Mouse (Mus musculus) right cerebral cortex, postnatal 4 days (tissue): ENCODE results near the gene Gnb1l.

Experiments
- DNase-seq: peaks from one replicate; pipeline ENCODE4 v3.0.0-alpha.2; 2022

The Gnb1l gene

DNA sequence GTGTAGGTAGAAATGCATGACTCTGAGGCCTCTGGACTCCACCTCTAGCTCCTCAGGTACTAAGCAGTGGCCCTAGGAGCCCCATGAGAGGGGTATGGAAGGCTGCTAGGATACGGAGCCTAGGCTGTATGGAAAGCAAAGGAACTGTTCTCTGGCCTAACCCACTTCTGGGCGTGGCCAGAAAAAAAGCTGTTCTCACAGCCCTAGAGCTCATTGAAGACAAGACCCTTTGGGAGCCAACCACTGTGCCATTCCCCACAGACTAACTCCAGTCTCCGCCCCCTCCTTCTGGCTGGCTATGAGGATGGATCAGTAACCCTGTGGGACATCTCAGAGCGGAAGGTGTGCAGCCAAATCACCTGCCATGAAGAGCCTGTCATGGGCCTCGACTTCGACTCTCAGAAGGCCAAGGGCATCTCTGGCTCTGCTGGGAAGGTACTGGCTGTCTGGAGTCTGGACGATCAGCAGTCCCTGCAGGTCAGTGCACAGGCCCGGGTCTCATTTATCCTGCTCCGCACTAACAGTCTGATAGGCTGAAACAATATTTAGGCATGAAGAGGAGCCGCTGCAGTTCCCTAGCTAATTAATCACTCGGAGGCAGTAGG, 53.7 kb downstream of the Gnb1l start:
- no peak for DNase-seq

DNA sequence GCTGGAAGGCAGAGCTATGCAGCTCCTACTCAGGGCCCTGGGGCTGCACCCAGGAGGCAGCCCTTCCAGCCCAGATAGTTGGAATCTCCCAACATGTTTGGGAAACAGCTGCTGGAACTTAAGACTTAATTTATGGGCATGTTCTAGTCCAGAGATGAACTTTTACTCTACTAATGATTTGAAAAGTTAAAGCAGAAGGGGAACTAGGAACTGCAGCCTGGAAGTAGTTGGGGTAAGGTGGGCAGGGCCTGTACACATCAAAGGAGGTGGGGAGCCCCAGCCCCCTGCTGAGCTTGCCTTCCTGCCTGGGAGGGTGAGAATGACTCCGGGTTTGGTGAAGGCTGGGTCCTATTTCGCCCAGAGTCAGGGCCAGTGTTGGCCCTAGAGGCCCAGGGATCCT, 56.2 kb downstream of the Gnb1l start:
- DNase-seq: no peak

DNA sequence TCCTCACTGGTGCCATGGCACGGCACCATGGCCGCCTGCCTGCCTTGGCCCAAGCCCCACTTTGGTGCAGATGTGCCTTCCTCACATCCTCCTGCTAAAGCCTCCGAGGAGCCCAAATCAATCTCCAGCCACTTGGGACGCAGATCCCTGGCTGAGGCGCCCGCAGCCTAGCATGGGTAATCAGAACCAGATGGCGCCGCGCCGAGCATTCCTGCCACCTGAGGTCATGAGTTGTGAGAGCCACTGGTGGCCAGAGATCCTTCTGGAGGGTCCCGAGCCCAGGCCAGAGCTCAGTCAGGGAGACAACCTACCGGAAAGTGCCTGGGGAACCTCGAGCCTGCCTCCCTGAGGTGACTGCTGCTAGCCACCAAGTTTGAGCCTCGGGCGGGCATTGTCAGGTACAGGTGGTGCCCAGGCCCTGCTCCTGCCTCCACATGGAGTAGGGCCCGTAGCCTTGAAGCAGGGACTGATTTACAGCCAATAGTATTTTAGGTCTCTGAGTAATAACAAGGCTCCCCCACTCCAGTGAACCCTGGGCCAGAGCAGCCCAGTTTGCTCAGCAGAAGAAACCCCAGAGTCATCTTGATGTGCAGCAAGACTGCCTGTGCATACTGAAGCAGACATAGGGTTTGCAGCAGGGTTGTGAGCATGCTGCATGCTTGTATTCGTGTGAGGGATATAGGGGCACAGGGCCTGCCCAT, 56.9 kb downstream of the Gnb1l start:
- DNase-seq: no peak

DNA sequence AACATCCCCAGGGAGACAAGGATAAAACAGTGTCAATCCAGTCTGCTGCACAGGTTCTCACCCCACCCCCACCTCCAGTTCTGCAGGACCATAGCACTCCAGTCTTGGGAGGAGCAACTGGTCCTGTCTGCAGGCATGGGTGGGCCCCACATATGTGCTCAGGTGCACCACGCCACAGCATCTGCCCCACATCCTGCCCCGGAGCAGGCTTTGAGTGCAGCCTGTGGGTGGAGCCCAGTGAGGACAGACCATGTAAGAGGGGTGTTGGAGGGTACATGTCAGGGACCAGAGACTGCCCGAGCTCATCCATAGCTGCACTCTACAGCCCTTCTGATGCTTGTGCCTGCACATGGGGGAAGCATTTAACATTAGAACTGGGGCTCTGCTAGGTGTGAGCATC, 57.9 kb downstream of the Gnb1l start:
- no peak for DNase-seq

DNA sequence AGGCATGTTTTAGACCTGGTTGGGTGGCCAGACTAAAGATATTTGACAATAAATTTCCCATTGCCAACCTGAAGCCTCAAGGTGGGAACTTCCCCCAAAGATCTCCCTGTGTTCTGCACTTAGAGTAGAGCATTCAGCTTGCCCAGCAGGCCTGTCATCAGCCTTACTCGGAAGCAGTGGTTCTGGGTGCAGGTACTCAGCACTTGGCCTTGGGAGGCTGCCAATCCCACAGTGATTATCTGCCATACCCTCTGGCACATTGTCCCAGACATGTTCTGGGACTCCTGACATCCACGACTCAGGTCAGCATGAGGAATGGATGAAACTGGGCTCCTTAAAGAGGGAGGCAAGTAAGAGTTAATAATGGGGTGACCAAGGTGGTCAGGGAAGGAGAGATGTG, 66.0 kb downstream of the Gnb1l start:
- no peak for DNase-seq

DNA sequence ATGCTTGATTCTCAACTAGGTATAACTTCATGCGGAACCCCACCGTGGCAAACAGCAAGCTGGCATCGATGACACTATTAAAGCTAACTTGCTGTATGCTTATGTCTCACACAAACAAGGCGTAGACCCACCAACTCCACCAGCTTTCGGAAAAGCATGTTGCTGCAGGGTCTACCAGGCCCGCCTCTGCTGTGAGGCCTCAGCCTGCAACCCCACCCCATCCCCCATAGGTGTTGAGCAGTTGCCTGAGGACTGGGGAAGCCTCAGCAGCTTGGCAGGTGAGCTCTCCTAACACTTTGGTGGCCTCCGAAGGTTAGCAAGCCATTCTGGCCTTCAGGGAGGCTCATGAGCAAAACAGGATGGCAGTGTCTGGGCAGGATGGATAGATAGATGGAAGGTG, 70.1 kb downstream of the Gnb1l start:
- no peak for DNase-seq

DNA sequence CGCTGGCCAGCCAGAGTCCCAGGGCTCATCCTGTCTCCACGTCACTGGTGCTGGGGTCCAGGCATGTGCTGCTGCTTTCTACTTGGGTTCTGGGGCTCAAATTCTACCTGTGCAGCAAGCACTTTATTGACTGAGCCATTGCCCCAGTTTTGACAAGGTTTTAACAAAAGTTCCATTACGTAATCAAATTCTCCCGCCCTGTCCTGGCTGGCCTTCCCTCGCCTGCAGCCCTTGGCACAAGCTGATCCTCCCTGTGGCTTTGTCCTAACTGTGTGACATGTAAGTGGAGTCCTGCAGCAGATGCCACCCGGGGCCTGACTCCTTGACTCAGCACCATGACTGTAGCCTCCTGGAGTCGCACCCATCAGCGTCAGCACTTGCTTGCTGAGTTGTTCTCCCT, 75.7 kb downstream of the Gnb1l start:
- no peak for DNase-seq

DNA sequence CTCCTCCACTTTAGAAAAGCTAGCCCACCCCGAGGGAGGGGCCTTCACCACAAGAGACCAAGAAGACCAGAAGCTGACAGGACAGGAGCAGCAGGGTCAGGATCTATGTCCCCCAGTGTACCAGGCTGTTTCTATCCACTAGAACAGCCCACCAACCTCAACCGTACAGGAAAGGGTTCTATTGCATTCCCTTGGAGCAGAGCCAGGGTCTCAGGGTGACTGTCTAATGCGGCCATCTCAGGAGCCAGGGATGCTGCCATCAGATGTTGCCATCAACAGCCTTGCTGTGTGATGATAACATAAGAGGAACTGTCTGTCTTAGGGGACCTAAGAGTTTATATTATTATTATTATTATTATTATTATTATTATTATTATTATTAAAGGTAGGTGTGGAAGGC, 78.6 kb downstream of the Gnb1l start:
- DNase-seq: no peak

DNA sequence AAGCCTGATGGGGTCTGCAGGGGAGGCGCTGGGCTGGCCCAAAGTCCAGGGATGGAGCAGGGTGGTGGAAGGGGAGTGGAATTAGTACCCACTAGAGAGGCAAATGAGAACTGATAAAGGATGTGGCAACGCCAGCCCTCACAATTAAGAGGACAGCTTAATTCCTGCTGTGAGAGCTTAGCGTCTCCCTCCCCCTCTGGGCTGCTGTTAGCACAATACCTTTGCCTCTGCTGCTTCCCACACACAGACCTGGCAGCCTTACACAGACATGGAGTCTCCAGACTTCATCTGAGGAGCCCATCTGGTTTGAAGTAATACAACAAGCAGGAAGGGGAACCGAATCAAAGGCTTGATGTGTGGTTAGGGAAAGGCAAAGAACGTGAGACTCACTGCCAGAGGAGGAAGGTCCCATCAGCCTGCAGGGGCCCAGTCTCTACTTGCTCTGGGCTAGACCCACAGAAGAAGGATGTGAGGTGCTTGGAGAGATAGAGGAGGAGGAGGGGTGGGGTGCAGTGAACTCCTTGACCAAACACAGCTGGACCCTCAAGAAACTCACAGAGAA, 79.2 kb downstream of the Gnb1l start:
- no peak for DNase-seq

DNA sequence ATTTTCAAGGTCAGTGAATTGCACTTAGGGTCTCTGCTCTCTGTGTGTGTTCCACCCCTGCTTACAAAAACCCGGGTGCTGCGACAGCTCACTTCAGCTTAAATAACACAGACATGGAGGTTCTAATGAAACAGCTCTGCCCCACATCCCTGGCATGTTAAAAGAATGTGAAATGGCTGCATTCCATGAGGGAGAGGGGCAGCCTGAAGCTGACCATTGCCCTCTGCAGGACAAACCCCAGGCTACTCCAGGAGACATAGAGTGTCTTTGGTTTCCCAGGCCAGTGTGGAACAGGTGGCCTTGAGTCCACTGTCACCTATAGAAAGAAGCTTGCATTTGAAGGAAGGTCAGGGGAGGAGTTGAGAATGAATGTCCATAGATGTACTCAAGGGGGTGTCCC, 81.9 kb downstream of the Gnb1l start:
- no peak for DNase-seq

DNA sequence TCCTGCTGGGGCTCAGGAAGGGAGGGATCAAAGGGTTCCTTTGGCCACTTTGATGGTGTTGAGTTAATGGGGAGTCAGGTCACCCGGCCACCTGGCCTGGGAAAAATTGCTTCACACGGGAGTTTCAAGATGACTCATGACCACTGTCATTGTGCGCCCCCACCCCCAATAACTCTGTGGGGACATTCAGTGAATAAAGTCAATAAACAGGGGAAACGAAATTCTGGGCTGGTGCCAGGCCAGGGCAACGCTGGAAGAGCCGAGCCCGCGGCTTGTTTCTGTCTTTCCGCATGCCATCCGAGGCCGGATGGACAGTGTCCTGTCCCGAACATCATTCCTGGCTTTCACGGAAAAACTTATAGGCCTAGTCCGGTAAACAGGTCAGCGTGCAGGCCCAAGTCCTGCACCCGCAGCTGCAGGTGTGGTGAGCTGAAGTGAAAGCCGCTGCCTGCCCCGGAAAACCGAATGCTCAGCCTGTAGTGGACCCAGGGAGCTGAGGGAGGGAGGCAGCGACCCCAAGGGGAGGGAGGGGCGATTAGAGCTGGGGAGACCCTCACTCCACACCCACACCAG, 82.6 kb downstream of the Gnb1l start:
- peak; percentile 30 for DNase-seq

DNA sequence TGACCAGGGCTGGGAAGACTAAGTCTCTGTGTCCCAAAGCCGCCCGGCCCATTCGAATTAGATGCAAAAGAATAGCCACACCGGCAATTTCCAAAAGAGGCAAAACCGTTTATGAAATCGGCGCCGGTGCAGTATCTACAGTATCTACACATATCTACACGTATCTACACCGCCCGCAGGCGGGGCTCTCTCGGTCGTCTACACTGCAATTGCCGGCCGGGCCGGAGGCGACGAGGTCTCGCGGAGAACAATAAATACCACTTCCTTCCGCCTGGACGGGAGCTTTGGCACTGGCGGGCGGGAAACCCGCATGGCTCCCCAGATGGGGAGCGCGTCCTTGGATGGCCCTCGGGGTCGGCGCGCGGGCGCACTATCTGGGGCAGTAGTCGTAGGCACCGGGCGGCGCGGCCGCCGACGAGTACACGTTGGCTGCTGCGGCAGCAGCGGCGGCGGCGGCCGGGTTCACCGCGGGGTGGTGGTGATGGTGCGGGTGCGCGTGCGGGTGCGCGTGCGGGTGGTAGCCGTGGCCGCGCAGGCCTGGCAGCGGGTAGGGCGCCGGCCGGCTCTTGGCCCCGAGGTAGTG, 83.2 kb downstream of the Gnb1l start:
- DNase-seq: peak; percentile 28

DNA sequence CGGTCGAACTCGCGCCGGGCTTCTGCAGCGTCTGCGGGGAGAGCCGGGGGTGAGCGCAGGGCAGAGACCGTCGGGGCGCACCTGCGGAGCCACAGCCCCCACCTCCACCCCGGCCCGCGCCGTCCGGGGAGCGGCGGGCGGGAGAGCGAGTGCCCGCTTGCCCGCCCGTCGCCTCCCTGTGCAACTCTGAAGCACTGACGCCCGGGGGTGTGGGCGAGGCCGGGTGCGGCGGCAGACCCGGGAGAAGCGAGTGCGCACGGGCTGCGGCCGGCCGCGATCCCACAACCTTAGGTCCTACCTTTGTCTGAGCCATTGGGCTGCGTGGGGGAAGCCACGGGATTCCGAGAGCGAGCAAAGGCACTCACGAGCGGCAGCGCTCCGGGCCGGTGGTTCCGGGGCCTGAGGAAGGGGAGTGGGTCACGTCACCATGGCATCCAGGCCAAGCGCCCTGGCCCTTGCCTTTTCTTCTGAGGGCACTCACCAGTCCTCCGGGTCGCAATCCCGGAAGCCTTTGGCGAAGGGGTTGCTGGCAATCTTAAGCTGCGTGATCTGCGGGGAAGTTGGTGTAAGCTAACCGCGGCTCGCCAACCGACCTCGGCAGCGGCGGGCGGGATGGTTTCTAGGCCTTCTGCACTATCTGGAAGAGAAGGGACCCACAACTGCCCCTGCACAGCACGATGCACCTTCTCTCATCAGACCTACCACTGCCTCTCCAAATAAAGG, 84.1 kb downstream of the Gnb1l start:
- no peak for DNase-seq

DNA sequence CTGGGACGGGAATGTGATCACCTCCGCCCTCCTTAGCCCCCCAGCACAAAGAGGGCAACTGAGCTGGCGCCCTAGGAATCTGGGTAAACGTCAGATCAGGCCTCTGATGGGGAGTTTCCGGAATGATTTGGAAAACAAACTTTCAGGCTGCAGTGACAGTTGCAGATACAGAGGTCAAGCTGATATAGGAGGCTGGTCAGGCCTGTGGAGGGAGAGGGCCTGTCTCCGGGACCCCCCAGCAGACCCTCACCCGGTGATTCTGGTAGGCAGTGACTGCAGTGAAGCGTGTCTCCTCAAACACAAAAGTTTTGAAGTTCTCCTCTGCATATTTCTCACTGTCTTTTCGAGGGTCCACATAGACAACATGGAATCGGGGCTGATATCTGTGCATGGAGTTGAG, 84.7 kb downstream of the Gnb1l start:
- no peak for DNase-seq

DNA sequence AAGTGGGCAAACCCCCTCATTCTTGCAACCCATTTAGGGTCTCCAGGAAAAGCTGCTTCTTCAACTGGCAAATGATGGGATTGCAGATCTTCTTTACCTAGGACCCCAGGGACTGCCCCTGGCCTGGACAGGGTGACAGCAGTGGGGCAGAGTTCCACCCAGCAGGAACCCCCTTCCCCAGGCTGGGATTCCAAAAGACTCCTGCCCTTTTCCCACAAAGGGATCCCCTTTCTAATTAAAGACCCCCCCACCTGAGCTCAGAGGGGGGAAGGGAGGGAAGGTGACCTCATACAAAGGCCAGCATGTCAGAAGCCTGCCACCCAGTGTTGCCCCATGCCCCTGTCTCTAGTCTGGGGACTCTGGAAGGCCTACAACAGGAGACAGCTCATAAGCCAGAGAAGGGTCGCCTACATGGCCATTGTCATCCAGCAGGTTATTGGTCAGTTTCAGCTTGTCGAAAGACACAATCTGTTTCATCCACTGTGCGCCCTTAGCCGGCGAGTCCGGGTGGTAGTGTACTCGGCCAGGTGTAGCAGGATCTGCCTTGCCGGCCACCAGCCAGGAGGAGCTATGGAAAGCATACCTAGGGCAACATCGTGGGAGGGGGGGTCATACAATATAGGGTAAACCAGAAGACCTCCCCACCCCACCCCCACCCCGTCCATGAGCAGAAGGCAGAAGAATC, 85.3 kb downstream of the Gnb1l start:
- DNase-seq: no peak

DNA sequence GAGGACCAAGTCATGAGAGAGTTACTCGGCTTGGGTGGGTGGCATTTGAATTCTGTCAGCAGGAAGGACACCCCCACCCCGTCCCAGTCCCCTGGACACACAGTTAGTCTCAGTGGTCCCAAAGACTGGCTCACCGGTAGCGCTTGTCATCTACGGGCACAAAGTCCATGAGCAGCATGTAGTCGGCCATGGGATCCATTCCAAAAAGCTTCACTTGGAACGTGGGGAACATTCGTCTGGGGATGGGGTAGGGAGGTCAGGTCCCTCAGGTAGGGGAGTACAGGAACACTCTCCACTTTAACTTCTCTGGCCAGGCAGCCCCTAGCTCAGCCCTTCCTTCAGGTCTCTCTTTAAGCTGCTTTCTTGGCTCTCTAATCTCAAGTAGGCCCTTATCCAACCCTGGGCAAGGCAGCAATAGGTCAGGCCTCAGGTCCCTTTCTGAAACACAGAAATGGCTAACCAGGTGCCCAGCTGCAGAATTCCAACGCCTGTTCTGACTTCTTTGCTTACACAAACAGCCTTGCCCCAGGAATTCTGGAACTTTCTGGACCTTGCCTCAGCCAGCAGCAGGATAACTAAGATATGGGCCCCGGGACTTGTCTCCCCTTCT, 86.5 kb downstream of the Gnb1l start:
- no peak for DNase-seq

DNA sequence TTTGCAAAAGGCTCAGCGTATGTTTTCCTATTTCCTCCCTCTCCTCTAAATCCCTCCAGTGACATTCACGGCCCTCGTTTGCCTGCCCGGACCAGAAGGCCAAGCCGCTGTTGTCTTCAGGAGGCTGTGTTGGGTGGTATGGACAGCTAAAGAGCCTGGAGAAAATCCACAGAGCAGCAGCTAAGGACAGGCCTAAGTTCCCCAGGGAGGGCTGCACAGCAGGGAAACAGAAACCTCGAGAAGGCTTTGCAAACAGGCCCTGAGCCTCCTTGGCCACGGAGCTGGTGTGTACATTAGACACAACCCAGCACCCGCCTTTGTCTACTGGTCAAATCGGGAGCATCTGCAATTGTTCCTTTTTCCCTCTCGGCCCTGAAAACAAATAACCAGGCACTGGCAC, 87.2 kb downstream of the Gnb1l start:
- no peak for DNase-seq

DNA sequence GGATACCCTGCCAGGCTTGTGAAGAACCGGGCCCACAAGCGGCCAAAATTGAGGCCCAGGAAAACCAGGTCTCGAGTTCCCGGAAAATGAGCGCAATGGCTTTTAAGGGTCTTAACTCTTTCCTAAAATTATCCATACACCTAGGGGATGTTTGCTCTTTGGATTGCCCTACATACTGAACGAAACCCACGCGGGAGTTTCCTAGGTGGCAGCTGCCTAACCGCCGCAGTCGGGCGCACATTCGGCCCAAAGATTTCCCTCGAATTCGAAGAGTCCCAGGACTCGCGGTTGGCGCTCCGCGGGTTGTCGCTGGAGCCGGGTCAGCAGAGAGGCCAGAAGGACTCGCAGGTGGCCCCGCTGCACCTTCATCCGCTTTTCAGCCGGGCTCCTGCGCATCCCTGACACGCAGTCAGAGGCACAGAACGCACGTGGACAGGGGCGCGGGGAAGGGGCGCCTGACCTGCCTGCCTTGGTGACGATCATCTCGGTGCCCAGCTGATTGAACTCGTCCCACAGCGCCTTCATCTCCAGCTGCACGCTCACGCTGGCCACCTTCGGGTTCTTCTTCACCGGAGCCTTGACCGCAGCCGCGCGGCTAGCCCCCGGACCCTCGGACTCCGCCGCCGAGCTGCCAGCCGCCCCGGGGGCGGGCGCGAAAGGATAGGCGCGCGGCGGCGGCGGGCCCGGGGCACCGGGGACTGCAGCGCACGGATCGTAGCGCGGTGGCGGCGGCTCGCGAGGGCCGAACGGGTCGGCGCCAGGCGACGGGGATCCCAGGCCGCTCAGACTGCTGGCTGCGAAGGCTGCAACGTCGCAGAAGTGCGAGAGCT, 87.8 kb downstream of the Gnb1l start:
- no peak for DNase-seq

DNA sequence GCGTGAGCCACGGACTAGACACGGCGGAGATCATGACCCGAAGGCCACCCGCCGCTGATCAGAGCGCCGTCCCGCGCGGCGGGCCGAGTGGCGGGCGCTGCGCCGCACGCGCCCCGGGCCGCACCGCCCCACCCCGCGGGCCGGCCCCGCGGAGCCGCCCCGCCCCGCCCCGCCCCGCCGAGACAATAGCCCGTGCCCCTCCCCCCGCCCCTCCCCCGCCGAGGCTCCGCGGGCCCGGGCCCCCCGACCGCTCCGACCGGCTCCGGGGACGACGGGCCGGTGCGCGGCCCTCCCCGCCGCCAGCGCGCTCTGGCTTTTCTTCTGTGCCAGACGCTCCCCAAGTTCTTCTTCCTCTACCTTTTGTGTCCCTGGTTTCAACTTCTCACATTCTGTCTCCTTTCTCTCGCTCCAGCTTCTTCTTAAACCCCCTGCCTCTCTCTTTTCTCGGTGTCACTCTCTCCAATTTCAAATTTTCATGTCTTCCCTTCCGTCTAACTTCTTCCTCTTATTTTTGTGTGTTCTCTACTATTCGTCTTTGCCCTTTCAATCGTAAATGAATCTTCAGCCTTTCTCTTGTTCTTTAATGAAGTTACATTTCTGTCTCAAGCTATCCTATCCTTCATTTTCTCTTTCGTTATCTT, 88.5 kb downstream of the Gnb1l start:
- DNase-seq: no peak

DNA sequence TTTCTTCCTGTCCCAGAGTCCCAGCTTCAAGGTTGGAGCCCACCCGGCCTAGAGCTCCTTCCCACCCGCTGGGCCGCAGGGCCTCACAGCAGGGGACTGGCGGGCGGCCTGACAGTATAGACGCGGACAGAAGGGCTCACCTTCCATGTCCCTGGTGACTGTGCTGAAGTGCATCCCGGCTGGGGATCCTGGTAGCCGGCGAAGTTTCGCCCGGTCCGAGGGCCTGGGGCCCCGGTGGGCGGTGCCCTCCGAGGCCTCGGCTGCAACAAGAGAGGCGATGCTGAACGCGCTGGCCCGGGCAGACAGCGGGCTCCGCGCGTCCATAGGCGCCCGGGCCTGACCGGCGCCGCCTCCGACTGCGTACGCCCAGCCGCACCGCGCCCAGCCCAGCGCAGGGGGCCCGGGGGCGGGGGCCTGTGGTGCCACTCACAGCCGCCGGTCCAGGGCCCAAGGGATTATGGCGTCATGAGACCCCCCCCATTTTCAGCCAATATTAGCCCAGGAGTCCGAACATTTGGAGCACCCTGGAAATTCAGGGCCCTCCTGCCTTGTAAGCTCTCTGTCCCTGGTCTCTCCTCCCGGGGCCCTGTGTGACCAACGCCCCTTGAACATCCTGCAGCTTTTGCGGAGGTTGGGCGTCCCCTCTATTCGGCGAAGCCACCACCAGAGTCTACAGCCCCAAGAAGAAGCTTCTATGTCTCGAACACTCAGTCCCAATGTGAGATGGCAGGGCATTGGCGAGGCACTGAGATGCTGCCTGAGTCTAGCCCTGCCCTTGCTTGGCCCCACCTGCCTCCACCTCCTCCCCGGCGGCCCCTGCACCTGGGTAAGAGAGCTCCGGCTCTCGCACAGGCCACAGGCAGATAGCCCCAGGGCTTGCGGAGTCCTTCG, 89.6 kb downstream of the Gnb1l start:
- no peak for DNase-seq
